ENCODE assay signal across 22 mouse cellular contexts in the genomic region with DNA sequence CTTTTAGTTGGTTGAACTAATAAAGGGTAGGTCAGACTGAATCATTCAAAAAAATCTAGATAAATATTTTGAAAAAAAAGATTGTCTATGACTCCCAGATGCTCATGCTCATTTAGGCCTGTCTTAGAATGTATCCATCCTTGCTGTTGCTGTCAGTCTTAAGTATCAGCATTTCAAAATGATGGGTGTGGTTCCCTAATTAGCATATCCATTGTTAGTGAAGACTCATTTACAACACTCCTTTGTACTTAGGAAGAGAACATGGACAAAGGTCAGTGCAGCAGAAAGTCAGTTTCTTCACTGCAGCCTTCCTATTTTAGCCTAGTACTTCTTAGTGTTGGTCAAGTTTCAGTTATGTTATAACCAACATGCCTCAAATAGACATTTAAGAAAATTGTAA.
DNase-seq lines count a peak whose midpoint lies in the region; ATAC-seq and TF ChIP-seq lines count a peak whose summit lies in the region.
"Had no signal": no experiment of that assay in that cellular context is flagged by ENCODE, and none has a peak within 500 bp of the region (broad histone marks: within the 10 kb centered on the region; RNA-seq: fewer than 3 reads in every experiment).

No protein-coding gene starts in this region.

- DNase-seq in ES-CJ7 (ENCODE audit: low read depth, low spot score) (peak; percentile 90), ES-E14 (ENCODE audit: low read depth, low spot score) (peak; percentile 48), WW6 (ENCODE audit: low read depth, low spot score) (peak; percentile 29)
- no peak for DNase-seq in left cerebral cortex, postnatal 14 days (ENCODE audit: low spot score in 2 of 2)
- DNase-seq in cerebellum, postnatal 36 days: no peak
- DNase-seq: adrenal gland, adult 2 months; adrenal gland, postnatal 10 days; adrenal gland, postnatal 25 days; cerebellum, adult 11 months; cerebellum, adult 18-20 months; cerebellum, adult 8-10 months; cerebellum, adult 9-11 months; cerebellum, postnatal 14 days; embryo, embryonic 11 days; forebrain, postnatal 0 days had no signal

- no peak for ATAC-seq in CD4-positive, CD25-positive, alpha-beta regulatory T cell, adult 4 months
- ATAC-seq: forebrain, embryonic 13.5 days; forebrain, embryonic 15.5 days; forebrain, postnatal 0 days; Patski had no signal

- no peak overlapping the region for H3K9ac ChIP-seq in ES-E14 (ENCODE audit: insufficient read depth, low read depth, low read length, poor library complexity, severe bottlenecking)
- H3K9ac ChIP-seq: embryonic facial prominence, embryonic 12.5 days; forebrain, embryonic 13.5 days; forebrain, embryonic 15.5 days; forebrain, postnatal 0 days had no signal

- no peaks in the 10 kb centered on the region for H3K9me3 ChIP-seq in ES-E14 (ENCODE audit: control insufficient read depth, insufficient read depth, low read depth, low read length)
- H3K9me3 ChIP-seq: embryonic facial prominence, embryonic 10.5 days; embryonic facial prominence, embryonic 12.5 days; forebrain, embryonic 13.5 days; forebrain, embryonic 15.5 days; G1E had no signal

- no peak overlapping the region for H3K27ac ChIP-seq in ES-E14 (ENCODE audit: insufficient read depth, low read depth, low read length, poor library complexity, severe bottlenecking)
- H3K27ac ChIP-seq: embryonic facial prominence, embryonic 10.5 days; embryonic facial prominence, embryonic 12.5 days; forebrain, embryonic 13.5 days; forebrain, embryonic 15.5 days had no signal

- peaks cover 1 to 3% of the 10 kb centered on the region in 2 experiments; a peak in 2 of 4 replicates for H3K4me1 ChIP-seq in ES-E14 (ENCODE audit: control insufficient read depth in 2 of 2, insufficient read depth in 2 of 2, low read length in 2 of 2, poor library complexity in 1 of 2)
- H3K4me1 ChIP-seq: embryonic facial prominence, embryonic 10.5 days; embryonic facial prominence, embryonic 12.5 days; forebrain, embryonic 13.5 days; forebrain, embryonic 15.5 days had no signal

- in situ Hi-C loops in ES-E14 (cut with MboI; ENCODE audit: low sequenced_read_pairs in 2 of 2, unreplicated experiment in 2 of 2): no loop called here

- no peaks in the 10 kb centered on the region for H3K36me3 ChIP-seq in ES-E14 (ENCODE audit: control insufficient read depth, insufficient read depth, low read length, poor library complexity, severe bottlenecking)
- H3K36me3 ChIP-seq: embryonic facial prominence, embryonic 10.5 days; embryonic facial prominence, embryonic 12.5 days; forebrain, embryonic 15.5 days; G1E had no signal

- H3K4me3 ChIP-seq in ES-E14 (ENCODE audit: insufficient read depth in 1 of 2, low read depth in 1 of 2, low read length in 2 of 2, poor library complexity in 1 of 2, severe bottlenecking in 1 of 2): no peak overlapping the region
- H3K4me3 ChIP-seq: embryonic facial prominence, embryonic 10.5 days; embryonic facial prominence, embryonic 12.5 days; forebrain, embryonic 13.5 days; forebrain, embryonic 15.5 days had no signal

- intact Hi-C loops in left cerebral cortex, postnatal 14 days (cut with DNase I): no loop called here

TF ChIP-seq in ES-E14, 5 proteins besides CTCF, POLR2A, EP300 and RAD21:
- no peak for TF ChIP-seq MAFK (IDR thresholded peaks at IDR 0.05; ENCODE audit: insufficient read depth, low read depth, low read length)
- no peak for TF ChIP-seq ZNF384 (IDR thresholded peaks at IDR 0.05; ENCODE audit: low read depth, low read length)
- TF ChIP-seq HCFC1 (IDR thresholded peaks at IDR 0.05; ENCODE audit: borderline replicate concordance, insufficient read depth, low read length): no peak
- TF ChIP-seq CHD2 (IDR thresholded peaks at IDR 0.05; ENCODE audit: low read depth, low read length): no peak
- TF ChIP-seq ZC3H11A (IDR thresholded peaks at IDR 0.05; ENCODE audit: borderline replicate concordance, low read depth, low read length): no peak

Comparison
In these comparisons a context has a peak if more than half of its experiments do, and no peak if none do; other contexts are left out.
1. DNase-seq: peak in ES-CJ7 (single experiment), ES-E14 (single experiment) and WW6 (single experiment); none in left cerebral cortex, postnatal 14 days (0 of 2) and cerebellum, postnatal 36 days (0 of 2).